Comparison of ENCODE assay signal across 25 mouse cellular contexts in genomic region chr11:34158916-34159315, GRCm38 (mm10). TPM values are rescaled to one million over a fixed set of nuclear protein-coding genes. Genes with fewer than 3 reads are reported as not detected.
"Had no signal": no experiment of that assay in that cellular context is flagged by ENCODE, and none has a peak within 500 bp of the region (broad histone marks: within the 10 kb centered on the region; RNA-seq: fewer than 3 reads in every experiment).

No protein-coding gene starts in this region.

- H3K9ac ChIP-seq: hindbrain, embryonic 15.5 days; limb, embryonic 12.5 days; liver, embryonic 13.5 days; liver, postnatal 0 days; lung, embryonic 15.5 days; midbrain, embryonic 15.5 days; neural tube, embryonic 12.5 days; stomach, embryonic 15.5 days had no signal

- H3K27ac ChIP-seq: hindbrain, embryonic 15.5 days; limb, embryonic 12.5 days; liver, embryonic 13.5 days; lung, embryonic 15.5 days; macrophage; midbrain, embryonic 15.5 days; neural tube, embryonic 12.5 days; stomach, embryonic 15.5 days had no signal

- H3K4me3 ChIP-seq: hindbrain, embryonic 15.5 days; limb, embryonic 12.5 days; liver, embryonic 13.5 days; lung, embryonic 15.5 days; megakaryocyte, embryonic 14.5 days; midbrain, embryonic 15.5 days; neural tube, embryonic 12.5 days; stomach, embryonic 15.5 days had no signal

- H3K36me3 ChIP-seq: hindbrain, embryonic 15.5 days; limb, embryonic 12.5 days; liver, embryonic 13.5 days; lung, embryonic 15.5 days; midbrain, embryonic 15.5 days; neural tube, embryonic 12.5 days; stomach, embryonic 15.5 days had no signal

- DNase-seq: layer of hippocampus, adult 9-11 months; layer of hippocampus, postnatal 36 days; liver; liver, embryonic 13.5 days; liver, postnatal 0 days; lung, postnatal 14 days; retina, postnatal 1 day; right cerebral cortex, postnatal 14 days; thymus, postnatal 14 days had no signal

- H3K4me2 ChIP-seq: hindbrain, embryonic 15.5 days; limb, embryonic 12.5 days; liver, embryonic 13.5 days; lung, embryonic 15.5 days; midbrain, embryonic 11.5 days; midbrain, embryonic 15.5 days; neural tube, embryonic 12.5 days; stomach, embryonic 15.5 days had no signal

- H3K4me1 ChIP-seq: hindbrain, embryonic 15.5 days; limb, embryonic 12.5 days; liver, embryonic 13.5 days; lung, embryonic 15.5 days; megakaryocyte, embryonic 14.5 days; midbrain, embryonic 15.5 days; neural tube, embryonic 12.5 days; stomach, embryonic 15.5 days had no signal

- ATAC-seq: intestine, embryonic 16.5 days; liver, postnatal 0 days; midbrain, embryonic 15.5 days had no signal

- H3K9me3 ChIP-seq: hindbrain, embryonic 15.5 days; limb, embryonic 12.5 days; liver, embryonic 13.5 days; lung, embryonic 15.5 days; midbrain, embryonic 15.5 days; stomach, embryonic 15.5 days had no signal

- H3K27me3 ChIP-seq: hindbrain, embryonic 15.5 days; limb, embryonic 12.5 days; liver, embryonic 13.5 days; lung, embryonic 15.5 days; midbrain, embryonic 15.5 days; neural tube, embryonic 12.5 days; stomach, embryonic 15.5 days had no signal

RNA-seq across cellular contexts. Expression of gene Foxi1, which starts 49.0 kb away (rescaled TPM):
- total RNA-seq: layer of hippocampus, adult 18-20 months; layer of hippocampus, postnatal 36 days; monocyte, adult 5-6 weeks; neutrophil, adult 5-6 weeks had no signal
- polyA plus RNA-seq: hindbrain, embryonic 15.5 days; intestine, embryonic 16.5 days; limb, embryonic 12.5 days; liver, embryonic 13.5 days; liver, postnatal 0 days; lung, embryonic 15.5 days; macrophage; midbrain, embryonic 11.5 days; midbrain, embryonic 15.5 days; neural tube, embryonic 12.5 days; spleen, adult 2 months; stomach, embryonic 15.5 days; testis, adult 2 months; urinary bladder, adult 2 months had no signal
